Mouse (Mus musculus): ENCODE measurements around the gene Cts8. TPM values are rescaled to one million over a fixed set of nuclear protein-coding genes. Genes with fewer than 3 reads are reported as not detected.

Cts8 gene
- not detected in 2 replicates for polyA plus RNA-seq (2015; fragmentation: Nextera tagmentation; extraction: Ambion mirVana)

GRCm38 (mm10) chr13:61255258-61255657, at the start of gene Cts8:
Gene Cts8 (minus strand): TSS chr13:61255358.
- H3K9me3 ChIP-seq: peaks cover 30% of the 10 kb centered on the region
- H3K9ac ChIP-seq: no peak within 1 kb of the TSS
- no peaks in the 10 kb centered on the region for H3K4me1 ChIP-seq (replicated peaks)
- no peaks in the 10 kb centered on the region for H3K36me3 ChIP-seq
- H3K27me3 ChIP-seq: no peaks in the 10 kb centered on the region
- H3K4me3 ChIP-seq: no peak within 1 kb of the TSS
- no peak within 1 kb of the TSS for H3K4me2 ChIP-seq
- WGBS: 86% methylated on average over 2 of the region's 2 CpGs
- no peak within 1 kb of the TSS for H3K27ac ChIP-seq (replicated peaks)
- ATAC-seq (ENCODE audit: low read depth): no peak

- ATAC-seq (ENCODE audit: low read depth): no peak
- Histone ChIP-seq H3K4me2 (no peak within 1 kb of the TSS), H3K27me3 (no peaks in the 10 kb centered on the region), H3K9me3 (peaks cover 42% of the 10 kb centered on the region), H3K4me1 (replicated peaks) (no peaks in the 10 kb centered on the region), H3K36me3 (no peaks in the 10 kb centered on the region), H3K4me3 (no peak within 1 kb of the TSS), H3K9ac (no peak within 1 kb of the TSS), H3K27ac (replicated peaks) (no peak within 1 kb of the TSS)
- 84% methylated on average over 2 of the region's 2 CpGs for WGBS
Measured at GRCm38 (mm10) chr13:61288739-61289138, 33.6 kb upstream of the Cts8 start, which contains the start of gene Gm49398. Gene Gm49398 (minus strand): TSS chr13:61288839.

- Histone ChIP-seq H3K4me3 (no peak overlapping the region), H3K4me2 (no peak overlapping the region), H3K27ac (replicated peaks) (no peak overlapping the region), H3K9ac (no peak overlapping the region), H3K36me3 (no peaks in the 10 kb centered on the region), H3K27me3 (no peaks in the 10 kb centered on the region), H3K4me1 (replicated peaks) (no peaks in the 10 kb centered on the region), H3K9me3 (peaks cover 23% of the 10 kb centered on the region)
- 58% methylated on average over 13 of the region's 13 CpGs for WGBS
- no peak for ATAC-seq (ENCODE audit: low read depth)
Measured at GRCm38 (mm10) chr13:61241076-61241947, 13.8 kb downstream of the Cts8 start.

GRCm38 (mm10) chr13:61203310-61203709, 51.8 kb downstream of the Cts8 start, which contains the start of gene Cts6:
Gene Cts6 (minus strand): TSS chr13:61203410.
- no peak within 1 kb of the TSS for H3K9ac ChIP-seq
- no peak within 1 kb of the TSS for H3K4me2 ChIP-seq
- H3K36me3 ChIP-seq: no peaks in the 10 kb centered on the region
- no peak within 1 kb of the TSS for H3K4me3 ChIP-seq
- H3K27ac ChIP-seq (replicated peaks): no peak within 1 kb of the TSS
- no peaks in the 10 kb centered on the region for H3K4me1 ChIP-seq (replicated peaks)
- WGBS: 94% methylated on average over 3 of the region's 3 CpGs
- ATAC-seq (ENCODE audit: low read depth): no peak
- peaks cover 50% of the 10 kb centered on the region for H3K9me3 ChIP-seq
- H3K27me3 ChIP-seq: no peaks in the 10 kb centered on the region

Other genes with a start within 250 kb of the Cts8 start
- not detected in 2 replicates for gene Ctsj, start 249.4 kb downstream of the Cts8 start, polyA plus RNA-seq (2015; fragmentation: Nextera tagmentation; extraction: Ambion mirVana)
- not detected in 2 replicates for gene Ctsq, start 214.7 kb downstream of the Cts8 start, polyA plus RNA-seq (2015; fragmentation: Nextera tagmentation; extraction: Ambion mirVana)
- not detected in 2 replicates for gene Ctsr, start 91.1 kb downstream of the Cts8 start, polyA plus RNA-seq (2015; fragmentation: Nextera tagmentation; extraction: Ambion mirVana)
- gene Cts6, start 51.9 kb downstream of the Cts8 start, polyA plus RNA-seq (2015; fragmentation: Nextera tagmentation; extraction: Ambion mirVana): not detected in 2 replicates
- not detected in 2 replicates for gene Gm49398, start 33.5 kb upstream of the Cts8 start, polyA plus RNA-seq (2015; fragmentation: Nextera tagmentation; extraction: Ambion mirVana)
- not detected in 2 replicates for gene Cts7, start 102.8 kb upstream of the Cts8 start, polyA plus RNA-seq (2015; fragmentation: Nextera tagmentation; extraction: Ambion mirVana)